Mouse (Mus musculus) thymus, postnatal 25 days (tissue): ENCODE measurements at regions not wholly inside any gene's neighbourhood (a gene's known extent, or its start where the extent isn't known, plus 50 kb on each side); places are given as distances from the start of the nearest gene placed in this dataset.

ENCODE experiments used
- DNase-seq: peaks from one replicate; pipeline ENCODE4 v3.0.0; 2022

- DNase-seq = no peak
These were observed 52.8 kb upstream of the Dmrtb1 start for GRCm38 (mm10) chr4:107736866-107737265.

- DNase-seq = peak; percentile 79
These were observed 53.9 kb upstream of the Dmrtb1 start for GRCm38 (mm10) chr4:107737907-107738306.

- no peak for DNase-seq
These were observed 54.7 kb upstream of the Dmrtb1 start for GRCm38 (mm10) chr4:107738776-107739175.

- no peak for DNase-seq
These were observed 55.9 kb upstream of the Dmrtb1 start for GRCm38 (mm10) chr4:107739789-107740405.

- no peak for DNase-seq
These were observed 58.4 kb upstream of the Lrp8 start for GRCm38 (mm10) chr4:107743646-107744045.

- DNase-seq = no peak
These were observed 55.7 kb upstream of the Lrp8 start for GRCm38 (mm10) chr4:107746366-107746765.

GRCm38 (mm10) chr4:107746923-107747431 is 55.1 kb upstream of the Lrp8 start:
- DNase-seq = no peak

- no peak for DNase-seq
These were observed 54.6 kb upstream of the Lrp8 start for GRCm38 (mm10) chr4:107747454-107747853.

GRCm38 (mm10) chr4:107747907-107748628 is 54.0 kb upstream of the Lrp8 start:
- DNase-seq = no peak

- no peak for DNase-seq
These were observed 53.0 kb upstream of the Lrp8 start for GRCm38 (mm10) chr4:107749045-107749444.

- no peak for DNase-seq
These were observed 52.0 kb upstream of the Lrp8 start for GRCm38 (mm10) chr4:107750017-107750416.
